Mouse (Mus musculus): Measurements from ENCODE around the gene Cacng4. TPM values are rescaled to one million over a fixed set of nuclear protein-coding genes. Genes with fewer than 3 reads are reported as not detected.

Cacng4 gene
- polyA plus RNA-seq (2012; rRNA removed): 24.5 and 25.6 TPM in 2 replicates

DNA sequence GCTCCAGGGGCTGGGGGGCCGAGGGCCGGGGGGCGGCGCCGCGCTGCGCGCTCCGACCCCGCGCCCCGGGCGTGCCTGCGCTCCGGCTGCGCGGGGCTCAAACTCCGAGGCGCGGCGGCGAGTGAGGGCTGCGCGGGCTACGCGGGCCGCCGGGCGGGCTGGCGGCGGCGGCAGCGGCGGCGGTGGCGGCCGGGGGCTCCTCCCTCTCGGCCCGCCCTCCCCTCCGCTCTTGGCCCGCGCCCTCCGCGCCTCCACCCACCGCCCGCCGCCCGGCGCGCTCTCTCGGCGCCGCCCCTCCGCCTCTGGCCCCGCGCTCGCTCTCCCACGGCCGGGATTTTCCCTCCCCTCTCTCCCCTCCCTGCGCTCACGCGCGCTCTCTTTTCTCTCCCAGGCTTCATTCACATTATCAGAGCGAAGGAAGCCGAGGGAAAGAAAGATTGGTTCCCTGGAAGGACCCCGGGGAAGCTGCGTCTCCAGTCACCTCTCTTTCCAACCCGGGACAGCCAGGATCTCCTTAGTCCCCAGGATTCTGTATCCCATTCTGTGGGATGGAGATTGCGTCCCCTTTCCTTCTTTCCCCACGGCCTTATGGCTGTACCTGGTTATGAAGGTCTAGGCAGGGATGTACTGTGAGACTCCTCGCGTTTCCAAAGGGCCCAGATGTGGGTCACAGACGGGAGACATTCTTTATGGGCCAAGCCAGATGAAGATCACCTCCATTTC, at the start of gene Cacng4:
Gene Cacng4, minus strand, starts transcription at position 11 of the 723 bp plus-strand sequence.
- WGBS: 9% methylated on average over 65 of the region's 73 CpGs
- TF ChIP-seq POLR2A (IDR thresholded peaks at IDR 0.05; ENCODE audit: borderline replicate concordance, insufficient read depth, low read length): no peak
- no peak for TF ChIP-seq CTCF (IDR thresholded peaks at IDR 0.05; ENCODE audit: borderline replicate concordance, insufficient read depth, low read depth, low read length)
- H3K27ac ChIP-seq (ENCODE audit: insufficient read depth, low read length): no peak within 1 kb of the TSS
- H3K27me3 ChIP-seq (ENCODE audit: control insufficient read depth, insufficient read depth, low read length): peaks cover 13% of the 10 kb centered on the region; the same call in 1 of the 2 replicates
- peak in 1 of 2 experiments; percentile 11 for DNase-seq
- 0 out of 2 replicates have a peak, but pooled peaks cover 7% of the 10 kb centered on the region for H3K4me1 ChIP-seq (ENCODE audit: control insufficient read depth, insufficient read depth, low read length)
- H3K4me3 ChIP-seq (replicated peaks; ENCODE audit: insufficient read depth, low read depth, low read length): peak within 1 kb of the TSS; percentile 45

- WGBS: 75% methylated on average over 7 of the region's 7 CpGs
- no peak overlapping the region for H3K27ac ChIP-seq (ENCODE audit: insufficient read depth, low read length)
- no peaks in the 10 kb centered on the region for H3K4me1 ChIP-seq (ENCODE audit: control insufficient read depth, insufficient read depth, low read length)
- no peak for DNase-seq
- no peak for TF ChIP-seq POLR2A (IDR thresholded peaks at IDR 0.05; ENCODE audit: borderline replicate concordance, insufficient read depth, low read length)
- no peak for TF ChIP-seq CTCF (IDR thresholded peaks at IDR 0.05; ENCODE audit: borderline replicate concordance, insufficient read depth, low read depth, low read length)
- no peaks in the 10 kb centered on the region for H3K27me3 ChIP-seq (ENCODE audit: control insufficient read depth, insufficient read depth, low read length)
- no peak overlapping the region for H3K4me3 ChIP-seq (replicated peaks; ENCODE audit: insufficient read depth, low read depth, low read length)
These were observed 39.1 kb upstream of the Cacng4 start for GRCm38 (mm10) chr11:107833351-107834040.

- TF ChIP-seq POLR2A (IDR thresholded peaks at IDR 0.05; ENCODE audit: borderline replicate concordance, insufficient read depth, low read length) (no peak), CTCF (IDR thresholded peaks at IDR 0.05; ENCODE audit: borderline replicate concordance, insufficient read depth, low read depth, low read length) (no peak)
- 42% methylated on average over 5 of the region's 5 CpGs for WGBS
These were observed 22.8 kb upstream of the Cacng4 start for GRCm38 (mm10) chr11:107817196-107817595.

GRCm38 (mm10) chr11:107812941-107813648, 18.7 kb upstream of the Cacng4 start:
- DNase-seq: peak; percentile 14 to 29
- H3K27ac ChIP-seq (ENCODE audit: insufficient read depth, low read length): no peak overlapping the region
- no peak for TF ChIP-seq POLR2A (IDR thresholded peaks at IDR 0.05; ENCODE audit: borderline replicate concordance, insufficient read depth, low read length)
- no peak for TF ChIP-seq CTCF (IDR thresholded peaks at IDR 0.05; ENCODE audit: borderline replicate concordance, insufficient read depth, low read depth, low read length)
- peak overlapping the region; percentile 44 for H3K4me3 ChIP-seq (replicated peaks; ENCODE audit: insufficient read depth, low read depth, low read length)
- peaks cover 5% of the 10 kb centered on the region; the same call in 1 of the 2 replicates for H3K4me1 ChIP-seq (ENCODE audit: control insufficient read depth, insufficient read depth, low read length)
- WGBS: 8% methylated on average over 21 of the region's 21 CpGs
- no peaks in the 10 kb centered on the region; the same call in 1 of the 2 replicates for H3K27me3 ChIP-seq (ENCODE audit: control insufficient read depth, insufficient read depth, low read length)

More at GRCm38 (mm10) chr11:107817196-107817595, 22.8 kb upstream of the Cacng4 start:
- Histone ChIP-seq H3K4me3 (replicated peaks; ENCODE audit: insufficient read depth, low read depth, low read length) (no peak overlapping the region), H3K27ac (ENCODE audit: insufficient read depth, low read length) (no peak overlapping the region), H3K27me3 (ENCODE audit: control insufficient read depth, insufficient read depth, low read length) (no peaks in the 10 kb centered on the region; the same call in 1 of the 2 replicates), H3K4me1 (ENCODE audit: control insufficient read depth, insufficient read depth, low read length) (peaks cover 5% of the 10 kb centered on the region; the same call in 1 of the 2 replicates)
- no peak for DNase-seq

DNA sequence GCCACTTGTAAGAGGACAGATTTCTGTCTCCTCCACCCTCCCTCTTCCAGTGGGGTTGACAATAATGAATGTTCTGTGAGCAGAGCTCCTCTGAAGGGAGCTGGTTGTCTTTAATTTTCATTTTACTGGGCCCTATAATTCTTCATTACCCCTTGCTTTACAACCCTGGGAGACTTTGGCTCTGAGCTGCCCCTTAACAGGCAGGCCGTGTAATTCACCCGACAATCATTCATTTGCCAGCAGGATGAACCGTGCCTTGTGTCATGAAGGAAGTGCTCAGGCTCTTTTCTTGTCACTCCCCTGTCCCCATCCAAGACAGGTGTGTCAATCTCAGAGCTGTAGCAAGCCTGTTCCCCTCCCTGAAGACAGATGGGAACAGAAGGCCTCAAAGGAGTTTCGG, 18.1 kb upstream of the Cacng4 start:
- Histone ChIP-seq H3K27me3 (ENCODE audit: control insufficient read depth, insufficient read depth, low read length) (no peaks in the 10 kb centered on the region; the same call in 1 of the 2 replicates), H3K4me1 (ENCODE audit: control insufficient read depth, insufficient read depth, low read length) (peaks cover 5% of the 10 kb centered on the region; the same call in 1 of the 2 replicates), H3K27ac (ENCODE audit: insufficient read depth, low read length) (no peak overlapping the region), H3K4me3 (replicated peaks; ENCODE audit: insufficient read depth, low read depth, low read length) (no peak overlapping the region)
- 46% methylated on average over 4 of the region's 4 CpGs for WGBS
- TF ChIP-seq POLR2A (IDR thresholded peaks at IDR 0.05; ENCODE audit: borderline replicate concordance, insufficient read depth, low read length) (no peak), CTCF (IDR thresholded peaks at IDR 0.05; ENCODE audit: borderline replicate concordance, insufficient read depth, low read depth, low read length) (no peak)
- no peak for DNase-seq

DNA sequence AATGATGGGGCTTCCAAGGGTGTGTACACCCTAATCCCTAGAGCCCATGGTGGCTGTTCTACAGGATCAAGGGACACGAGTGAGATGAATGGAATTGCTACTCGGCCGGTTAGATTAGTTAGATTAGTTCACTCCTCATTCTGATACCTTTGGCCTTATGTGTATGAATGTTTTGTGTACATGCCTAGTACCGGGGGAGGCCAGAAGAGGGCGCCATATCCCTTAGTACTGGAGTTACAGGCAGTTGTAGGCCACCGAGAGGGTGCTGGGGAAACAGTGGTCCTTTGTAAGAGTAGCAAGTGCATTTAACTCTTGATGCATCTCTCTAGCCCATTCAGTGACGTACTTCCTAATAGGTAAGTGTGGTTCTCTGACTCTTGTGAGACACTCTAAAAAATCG, 14.2 kb upstream of the Cacng4 start:
- Histone ChIP-seq H3K27me3 (ENCODE audit: control insufficient read depth, insufficient read depth, low read length) (no peaks in the 10 kb centered on the region), H3K4me3 (replicated peaks; ENCODE audit: insufficient read depth, low read depth, low read length) (no peak overlapping the region), H3K4me1 (ENCODE audit: control insufficient read depth, insufficient read depth, low read length) (peaks cover 5% of the 10 kb centered on the region; the same call in 1 of the 2 replicates), H3K27ac (ENCODE audit: insufficient read depth, low read length) (no peak overlapping the region)
- no peak for DNase-seq
- 79% methylated on average over 8 of the region's 8 CpGs for WGBS
- TF ChIP-seq CTCF (IDR thresholded peaks at IDR 0.05; ENCODE audit: borderline replicate concordance, insufficient read depth, low read depth, low read length): peak; percentile 12; the same call in 1 of the 2 replicates
- TF ChIP-seq POLR2A (IDR thresholded peaks at IDR 0.05; ENCODE audit: borderline replicate concordance, insufficient read depth, low read length): no peak

DNA sequence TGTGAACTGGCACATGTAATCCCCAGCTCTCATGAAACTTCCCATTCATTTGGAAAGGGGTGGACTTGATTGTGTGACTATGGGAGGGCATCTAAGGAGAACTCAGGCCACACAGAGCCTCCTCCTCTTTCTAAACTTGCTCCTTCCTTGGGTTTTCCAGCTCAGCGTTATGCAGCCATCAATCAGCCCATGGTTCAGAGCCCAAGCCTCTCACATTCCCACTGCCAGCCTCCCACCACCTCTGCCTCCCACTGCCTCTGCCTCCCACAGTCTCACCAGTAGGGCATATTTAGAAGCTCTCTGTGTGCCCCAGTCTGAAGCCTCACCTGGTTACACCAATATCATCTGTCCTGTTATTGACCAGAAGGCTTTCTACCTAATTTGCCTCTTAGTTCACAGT, 11.7 kb upstream of the Cacng4 start:
- Histone ChIP-seq H3K4me3 (replicated peaks; ENCODE audit: insufficient read depth, low read depth, low read length) (no peak overlapping the region), H3K4me1 (ENCODE audit: control insufficient read depth, insufficient read depth, low read length) (no peaks in the 10 kb centered on the region), H3K27me3 (ENCODE audit: control insufficient read depth, insufficient read depth, low read length) (no peaks in the 10 kb centered on the region), H3K27ac (ENCODE audit: insufficient read depth, low read length) (no peak overlapping the region)
- DNase-seq: no peak
- no peak for TF ChIP-seq POLR2A (IDR thresholded peaks at IDR 0.05; ENCODE audit: borderline replicate concordance, insufficient read depth, low read length)
- no peak for TF ChIP-seq CTCF (IDR thresholded peaks at IDR 0.05; ENCODE audit: borderline replicate concordance, insufficient read depth, low read depth, low read length)
- WGBS: 39% methylated on average over 1 of the region's 1 CpGs

All from cerebellum, adult 2 months (tissue).